Mouse (Mus musculus) forebrain, postnatal 0 days (tissue): ENCODE measurements around the gene Smarcd3. TPM values are rescaled to one million over a fixed set of nuclear protein-coding genes. Genes with fewer than 3 reads are reported as not detected.
A peak's percentile ranks its signal among the peaks of the same experiment; 100 is the strongest.

Experiments used
- ATAC-seq: fragments of 200-750 bp; cut with Nextera tagmentation; 2 replicates; pipeline ENCODE4 v1.8.0; 2017; ENCODE audit warnings: mild to moderate bottlenecking, moderate library complexity
- DNase-seq: peaks from one replicate; pipeline ENCODE4 v3.0.0-alpha.2; 2015
- H3K27ac ChIP-seq: fragments of 300-500 bp; sonication (generic); 2 replicates; pipeline ENCODE4 v1.5.1; 2014; ENCODE audit warnings: low read depth, mild to moderate bottlenecking, antibody characterized with exemption, low read length, moderate library complexity, mixed read lengths
- H3K27me3 ChIP-seq: fragments of 300-500 bp; sonication (generic); 2 replicates; pipeline ENCODE4 v1.6.1; 2014; ENCODE audit warnings: mild to moderate bottlenecking, low read length, mixed read lengths; ENCODE audit not compliant: insufficient read depth
- H3K36me3 ChIP-seq: fragments of 300-500 bp; sonication (generic); 2 replicates; pipeline ENCODE4 v1.6.1; 2014; ENCODE audit warnings: mild to moderate bottlenecking, moderate library complexity; ENCODE audit not compliant: insufficient read depth
- H3K4me1 ChIP-seq: fragments of 300-500 bp; sonication (generic); 2 replicates; pipeline ENCODE4 v1.6.1; 2014; ENCODE audit warnings: antibody characterized with exemption; ENCODE audit not compliant: insufficient read depth
- H3K4me2 ChIP-seq: fragments of 300-500 bp; sonication (generic); 2 replicates; pipeline ENCODE4 v1.6.1; 2014; ENCODE audit warnings: low read depth, mild to moderate bottlenecking, moderate library complexity
- H3K4me3 ChIP-seq: fragments of 300-500 bp; sonication (generic); 2 replicates; pipeline ENCODE4 v1.5.1; 2014; ENCODE audit warnings: low read depth, low read length, mixed read lengths
- H3K9ac ChIP-seq: fragments of 300-500 bp; sonication (generic); 2 replicates; pipeline ENCODE4 v1.6.1; 2014; ENCODE audit warnings: mild to moderate bottlenecking
- H3K9me3 ChIP-seq: fragments of 300-500 bp; sonication (generic); 2 replicates; pipeline ENCODE4 v1.6.1; 2016; ENCODE audit warnings: low read length
- CTCF ChIP-seq: sonication (generic); IDR thresholded peaks from 2 replicates; pipeline ENCODE4 v1.5.1; 2016; ENCODE audit warnings: antibody characterized with exemption, control low read depth, low read depth
- WGBS: fragments of 180-500 bp; shearing (Covaris S2); extraction: QIAGEN DNeasy Blood & Tissue Kit; methylation state at CpG from one replicate; pipeline ENCODE4 v1.1.7; 2014; 5-methylcytosine and 5-hydroxymethylcytosine counted together
- polyA plus RNA-seq: library from polyadenylated mRNA; unstranded; fragments of >200 nt; fragmentation: Nextera tagmentation; extraction: Ambion mirVana; gene quantifications from 2 replicates; pipeline ENCODE4 v1.2.1, GENCODE M21; 2015
- total RNA-seq: library from RNA; depleted of rRNA; stranded (reverse); fragments of >200 nt; gene quantifications from 2 replicates; pipeline ENCODE4 v1.2.3, GENCODE M21; 2014

The Smarcd3 gene
- total and polyA plus RNA-seq, 2 experiments from 2014 or later, result 168 to 272 TPM

- DNase-seq (no peak), ATAC-seq (no peak)
- H3K9me3 ChIP-seq, result no peaks in the 10 kb centered on the region
- H3K9ac ChIP-seq, result peak overlapping the region; percentile 68
- no peaks in the 10 kb centered on the region for H3K36me3 ChIP-seq
- peak overlapping the region; percentile 49; the same call in 1 of the 2 replicates for H3K4me3 ChIP-seq
- 64% methylated on average over 8 of the region's 8 CpGs for WGBS
- no peak for TF ChIP-seq CTCF
- no peaks in the 10 kb centered on the region for H3K27me3 ChIP-seq
- peak overlapping the region; percentile 98 for H3K4me2 ChIP-seq
- H3K4me1 ChIP-seq, result peaks cover 41% of the 10 kb centered on the region
- peak overlapping the region; percentile 95 for H3K27ac ChIP-seq
Measured at GRCm38 (mm10) chr5:24603431-24604010, 20.7 kb downstream of the Smarcd3 start.

- H3K4me1 ChIP-seq, result peaks cover 44% of the 10 kb centered on the region
- no peak for TF ChIP-seq CTCF
- DNase-seq, result peak; percentile 66
- H3K9me3 ChIP-seq, result no peaks in the 10 kb centered on the region
- H3K27me3 ChIP-seq, result no peaks in the 10 kb centered on the region
- peak overlapping the region; percentile 95 for H3K27ac ChIP-seq
- no peak for ATAC-seq
- H3K4me2 ChIP-seq, result peak overlapping the region; percentile 98
- peak overlapping the region; percentile 49 for H3K4me3 ChIP-seq
- peak overlapping the region; percentile 68 for H3K9ac ChIP-seq
- WGBS, result 6% methylated on average over 16 of the region's 16 CpGs
- H3K36me3 ChIP-seq, result no peaks in the 10 kb centered on the region
Measured at GRCm38 (mm10) chr5:24602751-24603343, 21.4 kb downstream of the Smarcd3 start.

GRCm38 (mm10) chr5:24601911-24602750 is 22.1 kb downstream of the Smarcd3 start:
- WGBS, result under 1% methylated on average over 73 of the region's 73 CpGs

GRCm38 (mm10) chr5:24601071-24601835 is 23.0 kb downstream of the Smarcd3 start:
- DNase-seq, result no peak
- 1% methylated on average over 23 of the region's 33 CpGs for WGBS

More at GRCm38 (mm10) chr5:24601911-24602750, 22.1 kb downstream of the Smarcd3 start:
- peak; percentile 82 for DNase-seq
- H3K27ac ChIP-seq, result peak overlapping the region; percentile 95
- peak overlapping the region; percentile 98 for H3K4me2 ChIP-seq
- H3K36me3 ChIP-seq, result no peaks in the 10 kb centered on the region
- peak overlapping the region; percentile 68 for H3K9ac ChIP-seq
- no peaks in the 10 kb centered on the region for H3K9me3 ChIP-seq
- ATAC-seq, result peak; percentile 45
- TF ChIP-seq CTCF, result no peak
- peak overlapping the region; percentile 49 for H3K4me3 ChIP-seq
- H3K4me1 ChIP-seq, result peaks cover 47% of the 10 kb centered on the region
- H3K27me3 ChIP-seq, result no peaks in the 10 kb centered on the region

GRCm38 (mm10) chr5:24600236-24600635 is 24.0 kb downstream of the Smarcd3 start:
- peaks cover 51% of the 10 kb centered on the region for H3K4me1 ChIP-seq
- 69% methylated on average over 2 of the region's 2 CpGs for WGBS
- ATAC-seq (no peak), DNase-seq (no peak)
- no peak overlapping the region for H3K9ac ChIP-seq
- no peak overlapping the region for H3K4me3 ChIP-seq
- no peak overlapping the region for H3K27ac ChIP-seq
- no peaks in the 10 kb centered on the region for H3K27me3 ChIP-seq
- no peaks in the 10 kb centered on the region for H3K9me3 ChIP-seq
- peak overlapping the region; percentile 98; the same call in 1 of the 2 replicates for H3K4me2 ChIP-seq
- 0 out of 2 replicates have a peak, but pooled peaks cover 1% of the 10 kb centered on the region for H3K36me3 ChIP-seq
- TF ChIP-seq CTCF, result no peak

More at GRCm38 (mm10) chr5:24601071-24601835, 23.0 kb downstream of the Smarcd3 start:
- Histone ChIP-seq H3K4me1 (peaks cover 46% of the 10 kb centered on the region), H3K27ac (peak overlapping the region; percentile 95), H3K36me3 (no peaks in the 10 kb centered on the region), H3K9ac (peak overlapping the region; percentile 68), H3K9me3 (no peaks in the 10 kb centered on the region), H3K4me2 (peak overlapping the region; percentile 98), H3K4me3 (peak overlapping the region; percentile 49), H3K27me3 (no peaks in the 10 kb centered on the region)
- TF ChIP-seq CTCF, result no peak
- no peak for ATAC-seq

GRCm38 (mm10) chr5:24599137-24599536 is 25.1 kb downstream of the Smarcd3 start:
- DNase-seq (no peak), ATAC-seq (no peak)
- no peaks in the 10 kb centered on the region for H3K9me3 ChIP-seq
- 11% methylated on average over 8 of the region's 8 CpGs for WGBS
- peak overlapping the region; percentile 83 for H3K9ac ChIP-seq
- peaks cover 49% of the 10 kb centered on the region for H3K4me1 ChIP-seq
- no peaks in the 10 kb centered on the region for H3K27me3 ChIP-seq
- peaks cover 12% of the 10 kb centered on the region for H3K36me3 ChIP-seq
- H3K27ac ChIP-seq, result peak overlapping the region; percentile 88
- TF ChIP-seq CTCF, result no peak
- H3K4me2 ChIP-seq, result peak overlapping the region; percentile 91
- H3K4me3 ChIP-seq, result peak overlapping the region; percentile 68
